Mouse (Mus musculus): ENCODE measurements around the gene Ndrg2. TPM values are rescaled to one million over a fixed set of nuclear protein-coding genes. Genes with fewer than 3 reads are reported as not detected.

Gene Ndrg2
- polyA plus RNA-seq, 1 experiment from 2014 or later, result 71.6 TPM

Other genes starting within 250 kb of the Ndrg2 start
- not detected in 2 replicates for gene Gm17079, start 218.7 kb downstream of the Ndrg2 start, polyA plus RNA-seq (2015; fragmentation: Nextera tagmentation; extraction: Ambion mirVana)
- not detected in 2 replicates for gene Gm5800, start 197.0 kb downstream of the Ndrg2 start, polyA plus RNA-seq (2015; fragmentation: Nextera tagmentation; extraction: Ambion mirVana)
- gene Ang4, start 140.6 kb downstream of the Ndrg2 start, polyA plus RNA-seq (2015; fragmentation: Nextera tagmentation; extraction: Ambion mirVana), result not detected in 2 replicates
- not detected in 2 replicates for gene AY358078, start 114.1 kb downstream of the Ndrg2 start, polyA plus RNA-seq (2015; fragmentation: Nextera tagmentation; extraction: Ambion mirVana)
- gene Ear6, start 60.5 kb downstream of the Ndrg2 start, polyA plus RNA-seq (2015; fragmentation: Nextera tagmentation; extraction: Ambion mirVana), result not detected in 2 replicates
- gene Mettl17, start 29.3 kb downstream of the Ndrg2 start, polyA plus RNA-seq (2015; fragmentation: Nextera tagmentation; extraction: Ambion mirVana), result 22.7 and 24.0 TPM in 2 replicates
- gene Slc39a2, start 21.3 kb downstream of the Ndrg2 start, polyA plus RNA-seq (2015; fragmentation: Nextera tagmentation; extraction: Ambion mirVana), result 1.1 and 1.4 TPM in 2 replicates
- gene Tppp2, start 4.3 kb upstream of the Ndrg2 start, polyA plus RNA-seq (2015; fragmentation: Nextera tagmentation; extraction: Ambion mirVana), result not detected in 2 replicates
- gene Rnase13, start 8.6 kb upstream of the Ndrg2 start, polyA plus RNA-seq (2015; fragmentation: Nextera tagmentation; extraction: Ambion mirVana), result 0.07 TPM in 1 of 2 replicates, not detected in the other
- gene Arhgef40, start 70.6 kb upstream of the Ndrg2 start, polyA plus RNA-seq (2015; fragmentation: Nextera tagmentation; extraction: Ambion mirVana), result 32.9 and 36.4 TPM in 2 replicates
- 4.6 and 4.9 TPM in 2 replicates for gene Tmem253, start 101.5 kb upstream of the Ndrg2 start, polyA plus RNA-seq (2015; fragmentation: Nextera tagmentation; extraction: Ambion mirVana)
- 18.1 and 18.5 TPM in 2 replicates for gene Zfp219, start 106.6 kb upstream of the Ndrg2 start, polyA plus RNA-seq (2015; fragmentation: Nextera tagmentation; extraction: Ambion mirVana)
- gene Olfr221, start 128.3 kb upstream of the Ndrg2 start, polyA plus RNA-seq (2015; fragmentation: Nextera tagmentation; extraction: Ambion mirVana), result not detected in 2 replicates
- 162 and 167 TPM in 2 replicates for gene Hnrnpc, start 189.9 kb upstream of the Ndrg2 start, polyA plus RNA-seq (2015; fragmentation: Nextera tagmentation; extraction: Ambion mirVana)
- gene Rpgrip1, start 196.5 kb upstream of the Ndrg2 start, polyA plus RNA-seq (2015; fragmentation: Nextera tagmentation; extraction: Ambion mirVana), result 29.4 and 29.8 TPM in 2 replicates